Mouse (Mus musculus) forebrain, embryonic 10.5 days (tissue): ENCODE results near the gene 4930467E23Rik. TPM values are rescaled to one million over a fixed set of nuclear protein-coding genes. Genes with fewer than 3 reads are reported as not detected.
"Not testable (repeated sequence)": the region's sequence is repeated elsewhere in the genome, so short reads cannot be mapped to it uniquely, and the experiment has no call there.

Experiments
- DNase-seq: peaks from one replicate; pipeline ENCODE4 v3.0.0-alpha.2; 2017; ENCODE audit warnings: low spot score; ENCODE audit errors: extremely low spot score
- H3K27ac ChIP-seq: fragments of 300-500 bp; sonication (generic); 2 replicates; pipeline ENCODE4 v1.5.1; 2016; ENCODE audit warnings: mild to moderate bottlenecking
- H3K27me3 ChIP-seq: fragments of 300-500 bp; sonication (generic); 2 replicates; pipeline ENCODE4 v1.6.1; 2016; ENCODE audit warnings: mild to moderate bottlenecking; ENCODE audit not compliant: poor library complexity, severe bottlenecking
- H3K36me3 ChIP-seq: fragments of 300-500 bp; sonication (generic); replicated peaks from 2 replicates; pipeline ENCODE4 v1.6.1; 2016; ENCODE audit warnings: mild to moderate bottlenecking, moderate library complexity
- H3K4me1 ChIP-seq: fragments of 300-500 bp; sonication (generic); 2 replicates; pipeline ENCODE4 v1.6.1; 2016
- H3K4me3 ChIP-seq: fragments of 300-500 bp; sonication (generic); 2 replicates; pipeline ENCODE4 v1.5.1; 2016; ENCODE audit warnings: mild to moderate bottlenecking, moderate library complexity
- H3K9me3 ChIP-seq: fragments of 300-500 bp; sonication (generic); 2 replicates; pipeline ENCODE4 v1.6.1; 2016; ENCODE audit warnings: mild to moderate bottlenecking, moderate library complexity
- WGBS: fragments of 180-500 bp; shearing (Covaris S2); methylation state at CpG from one replicate; pipeline ENCODE4 v1.1.7; 2016; 5-methylcytosine and 5-hydroxymethylcytosine counted together
- polyA plus RNA-seq: library from polyadenylated mRNA; unstranded; fragments of >200 nt; fragmentation: Nextera tagmentation; extraction: Ambion mirVana; gene quantifications from 2 replicates; pipeline ENCODE4 v1.2.1, GENCODE M21; 2016

Gene 4930467E23Rik
- polyA plus RNA-seq, 1 experiment from 2014 or later, result not detected

DNA sequence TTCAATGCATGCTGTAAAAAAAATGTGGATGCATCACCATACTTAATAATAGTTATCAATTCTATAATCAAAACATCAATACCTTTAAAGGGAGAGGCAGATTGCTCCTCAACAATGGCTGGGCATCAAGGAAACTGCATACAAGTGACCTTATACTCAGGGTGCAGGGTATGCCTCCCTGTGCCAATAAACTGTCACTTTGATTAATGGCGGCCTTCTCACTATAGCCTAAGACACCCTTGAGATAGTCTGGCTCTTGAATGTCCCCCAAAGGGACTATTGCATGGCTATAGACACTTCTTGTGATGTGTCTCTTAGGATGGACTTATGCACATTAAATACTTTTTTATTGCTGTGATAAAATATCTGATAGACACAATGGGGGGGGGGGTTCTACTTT lies 48.8 kb downstream of the 4930467E23Rik start:
- not testable (repeated sequence) for H3K27ac ChIP-seq, H3K36me3 ChIP-seq, H3K4me3 ChIP-seq, H3K4me1 ChIP-seq, H3K27me3 ChIP-seq, DNase-seq
- peaks cover 25% of the 10 kb centered on the region for H3K9me3 ChIP-seq
- 54% methylated on average over 1 of the region's 1 CpGs for WGBS

DNA sequence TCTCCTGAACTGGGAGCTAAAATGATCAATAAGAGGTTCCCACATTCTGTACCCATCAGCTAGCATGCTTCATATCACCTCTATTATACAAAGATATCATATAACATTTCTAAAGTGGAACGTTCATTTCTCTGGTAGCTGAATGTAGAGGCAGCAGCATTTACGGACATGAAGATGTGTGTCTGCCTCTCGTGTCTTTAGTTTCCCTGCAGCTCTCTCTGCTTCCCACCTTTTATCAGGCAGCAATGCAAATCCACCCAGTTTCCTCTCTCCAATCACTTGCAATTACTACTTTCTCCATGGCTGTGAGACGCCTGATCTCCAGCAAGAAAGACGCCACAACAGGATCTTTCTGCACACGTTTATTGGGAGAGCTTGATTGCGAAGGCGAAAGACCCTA lies 49.5 kb downstream of the 4930467E23Rik start:
- H3K4me3 ChIP-seq, H3K4me1 ChIP-seq, H3K27ac ChIP-seq, H3K36me3 ChIP-seq, DNase-seq, H3K27me3 ChIP-seq: not testable (repeated sequence)
- 90% methylated on average over 8 of the region's 8 CpGs for WGBS
- peaks cover 31% of the 10 kb centered on the region for H3K9me3 ChIP-seq

DNA sequence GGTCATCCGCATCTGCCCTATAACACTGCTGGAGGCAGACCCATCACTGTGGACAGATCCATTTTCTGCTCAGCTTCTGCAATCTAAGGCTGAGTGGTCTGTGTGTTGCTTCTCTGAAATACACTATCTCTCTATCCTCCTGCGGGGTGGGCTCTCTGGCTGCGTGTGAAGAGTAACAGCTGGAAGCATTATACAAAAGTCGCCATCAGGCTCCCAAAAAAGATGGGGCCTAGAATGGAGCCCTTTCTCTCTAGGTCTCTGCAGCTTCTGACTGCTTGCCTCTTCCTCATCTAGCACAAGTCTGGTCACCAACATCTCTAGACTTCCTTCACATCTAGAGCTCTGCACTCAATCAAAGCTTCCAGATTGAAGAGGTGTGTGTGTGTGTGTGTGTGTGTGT lies 50.8 kb downstream of the 4930467E23Rik start:
- peaks cover 36% of the 10 kb centered on the region for H3K9me3 ChIP-seq
- not testable (repeated sequence) for H3K27ac ChIP-seq, H3K4me1 ChIP-seq, DNase-seq, H3K4me3 ChIP-seq, H3K27me3 ChIP-seq, H3K36me3 ChIP-seq
- 95% methylated on average over 4 of the region's 4 CpGs for WGBS

DNA sequence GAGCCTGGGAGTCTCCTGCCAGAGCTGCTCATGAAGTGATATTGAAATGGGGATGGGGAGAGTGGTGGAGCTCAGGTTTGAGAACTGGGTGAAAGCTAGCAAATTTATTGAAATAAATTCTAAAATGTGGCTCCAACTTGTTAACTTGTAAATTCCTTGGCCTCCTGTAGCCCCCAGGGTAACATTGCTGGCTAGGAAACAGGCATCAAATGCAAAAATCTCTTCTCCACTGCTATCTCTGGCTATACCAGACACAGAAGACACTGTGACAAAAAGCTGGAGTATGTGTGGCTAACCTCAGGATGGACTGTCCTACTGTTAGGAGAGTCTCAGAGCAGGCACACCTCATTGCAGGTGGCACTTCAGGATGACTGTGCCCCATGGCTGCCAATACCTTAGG lies 51.3 kb downstream of the 4930467E23Rik start:
- not testable (repeated sequence) for DNase-seq, H3K4me1 ChIP-seq, H3K27me3 ChIP-seq, H3K27ac ChIP-seq, H3K36me3 ChIP-seq, H3K4me3 ChIP-seq
- H3K9me3 ChIP-seq, result peaks cover 36% of the 10 kb centered on the region

DNA sequence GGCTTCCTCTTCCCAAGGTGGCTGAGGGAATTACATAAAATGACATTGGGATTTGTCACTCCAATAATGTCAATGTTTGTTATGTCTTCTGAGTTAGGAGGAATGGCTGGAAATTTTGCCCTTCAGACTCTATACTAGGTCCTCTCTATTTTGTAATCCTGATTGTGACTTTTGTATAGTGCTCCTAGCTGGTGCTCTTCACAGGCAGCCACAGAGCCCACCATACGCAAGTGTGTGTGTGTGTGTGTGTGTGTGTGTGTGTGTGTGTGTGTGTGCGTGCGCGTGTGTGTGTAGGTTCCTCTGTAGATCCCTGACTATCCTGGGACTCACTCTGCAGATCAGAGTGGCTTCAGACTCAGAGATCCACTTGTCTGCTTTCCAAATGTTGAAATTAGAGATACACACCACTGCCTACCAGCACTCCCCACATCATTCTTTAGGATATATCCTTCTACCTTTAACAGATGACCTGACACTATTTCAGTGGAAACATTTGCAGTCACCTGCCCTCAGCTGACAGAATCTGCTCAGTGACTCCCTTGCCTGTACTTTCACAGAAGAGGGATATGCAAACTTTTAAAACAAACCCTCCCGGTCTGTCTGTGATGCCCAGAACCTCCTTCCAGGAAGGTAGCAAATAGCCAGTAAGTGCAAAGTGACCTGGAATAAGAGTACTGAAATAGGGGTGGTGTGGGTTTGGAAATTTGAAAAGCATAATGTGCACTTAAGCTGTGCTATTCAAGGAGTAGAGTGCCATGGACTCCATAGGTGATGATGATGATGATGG lies 52.1 kb downstream of the 4930467E23Rik start:
- H3K4me3 ChIP-seq, DNase-seq, H3K27ac ChIP-seq, H3K36me3 ChIP-seq, H3K4me1 ChIP-seq, H3K27me3 ChIP-seq: not testable (repeated sequence)
- peaks cover 36% of the 10 kb centered on the region for H3K9me3 ChIP-seq
- WGBS, result 90% methylated on average over 5 of the region's 5 CpGs

DNA sequence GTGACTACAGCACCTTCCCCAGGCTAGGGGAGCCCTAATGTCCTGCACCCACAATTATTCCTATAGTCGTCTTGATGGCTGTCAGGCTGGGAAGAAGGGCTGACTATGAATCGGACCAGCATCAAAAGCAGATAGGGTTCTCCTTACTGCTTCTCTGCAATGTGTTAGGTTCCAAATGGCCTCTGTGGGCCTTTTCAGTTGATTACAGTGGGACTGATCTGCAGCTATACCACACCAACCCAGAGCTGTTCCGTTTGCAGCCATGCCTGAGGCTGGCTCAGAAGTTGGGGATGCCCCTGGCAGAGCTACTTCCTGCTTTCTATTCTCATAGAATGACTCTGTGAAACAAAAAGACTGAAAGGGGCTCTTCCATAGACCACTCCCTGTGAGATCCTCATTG lies 53.4 kb downstream of the 4930467E23Rik start:
- H3K4me3 ChIP-seq, result not testable (repeated sequence)
- WGBS, result 88% methylated on average over 3 of the region's 3 CpGs

DNA sequence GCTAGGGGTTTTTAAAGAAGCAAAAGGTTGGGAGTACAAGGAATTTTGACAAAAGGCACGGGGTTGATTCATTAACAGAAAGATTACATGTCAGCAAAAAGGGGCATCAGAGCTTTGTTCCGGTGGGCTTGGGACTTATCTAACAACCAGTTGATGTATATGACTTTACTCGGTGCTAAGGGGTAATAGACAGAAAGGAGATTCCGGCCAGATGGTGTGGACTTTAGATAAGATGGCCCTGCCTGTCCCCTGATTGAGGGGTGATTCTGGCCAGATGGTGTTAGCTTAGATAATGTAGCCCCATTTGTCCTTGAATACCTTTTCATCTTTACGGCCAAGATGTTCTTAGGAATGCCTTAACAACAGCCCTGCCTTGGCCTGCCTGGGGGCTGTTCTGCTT lies 54.5 kb downstream of the 4930467E23Rik start:
- H3K9me3 ChIP-seq, result peaks cover 25% of the 10 kb centered on the region
- not testable (repeated sequence) for H3K36me3 ChIP-seq, H3K4me3 ChIP-seq, H3K4me1 ChIP-seq, DNase-seq, H3K27me3 ChIP-seq, H3K27ac ChIP-seq
- 89% methylated on average over 1 of the region's 5 CpGs for WGBS

More for the DNA sequence above, 53.4 kb downstream of the 4930467E23Rik start:
- not testable (repeated sequence) for H3K27ac ChIP-seq, H3K4me1 ChIP-seq, H3K36me3 ChIP-seq, DNase-seq, H3K27me3 ChIP-seq
- peaks cover 27% of the 10 kb centered on the region for H3K9me3 ChIP-seq

DNA sequence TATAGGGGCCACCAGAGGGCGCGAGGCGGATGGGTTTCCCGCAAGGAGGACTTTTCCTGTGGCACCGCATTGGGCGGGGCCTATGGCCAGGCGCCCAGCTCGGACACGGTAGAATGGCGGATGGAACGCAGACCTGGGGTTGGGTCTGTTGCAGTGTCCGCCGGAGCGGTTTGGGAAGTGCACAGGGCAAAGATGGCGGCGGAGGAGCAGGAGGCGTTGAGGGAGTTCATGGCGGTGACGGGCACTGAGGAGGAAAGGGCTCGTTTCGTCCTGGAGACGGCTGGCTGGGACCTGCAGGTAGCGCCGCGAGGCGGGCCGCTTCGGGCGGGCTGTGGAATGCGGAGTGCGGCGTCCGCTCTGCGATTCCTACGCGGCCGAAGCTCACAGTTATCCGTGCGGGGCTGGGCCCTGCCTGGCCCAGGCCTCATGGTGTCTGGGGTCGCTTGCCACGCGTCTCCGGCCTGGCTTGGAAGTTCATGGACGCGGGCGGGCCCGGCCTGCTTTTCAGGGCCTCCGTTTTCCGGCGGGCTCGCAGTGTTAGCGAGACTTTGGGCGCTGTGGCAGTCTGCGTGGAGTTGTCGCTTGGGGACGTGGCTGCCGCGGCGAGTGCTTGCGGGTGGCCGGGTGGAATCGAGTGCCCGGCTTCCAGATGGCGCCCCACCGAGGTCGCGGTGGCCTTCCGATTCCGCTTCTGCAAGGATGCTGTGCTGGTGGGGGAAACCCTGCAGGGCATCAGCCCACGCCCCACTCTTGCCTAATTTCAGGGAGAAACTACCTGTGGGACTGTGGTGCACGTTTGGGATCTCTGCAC lies 55.4 kb downstream of the 4930467E23Rik start:
- H3K27ac ChIP-seq, result peak overlapping the region; percentile 91
- peak; percentile 90 for DNase-seq
- peaks cover 19% of the 10 kb centered on the region for H3K9me3 ChIP-seq
- H3K27me3 ChIP-seq, H3K4me1 ChIP-seq, H3K36me3 ChIP-seq: not testable (repeated sequence)
- WGBS, result 18% methylated on average over 71 of the region's 71 CpGs
- H3K4me3 ChIP-seq, result peak overlapping the region; percentile 58

DNA sequence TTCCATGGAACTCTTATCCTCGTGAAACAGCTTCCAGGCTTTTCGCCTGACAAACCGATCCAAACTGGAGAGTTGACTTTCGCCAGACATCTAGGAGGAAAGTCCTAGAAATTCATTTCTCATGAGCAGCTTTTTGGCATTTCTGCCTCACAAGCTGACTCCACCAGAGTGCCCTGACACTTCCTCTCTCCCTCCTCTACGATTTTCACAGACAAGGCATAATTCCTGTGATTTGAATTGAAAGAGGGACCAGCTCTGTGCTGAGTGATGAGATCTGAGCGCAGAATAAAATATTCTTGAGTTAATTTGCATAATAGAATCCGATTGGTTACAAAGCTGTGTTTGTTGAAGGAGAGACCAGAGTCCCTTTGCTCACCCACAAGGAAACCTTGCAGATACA lies 63.3 kb downstream of the 4930467E23Rik start:
- not testable (repeated sequence) for H3K4me3 ChIP-seq, H3K36me3 ChIP-seq, H3K27me3 ChIP-seq, H3K4me1 ChIP-seq, H3K27ac ChIP-seq, DNase-seq
- H3K9me3 ChIP-seq, result peaks cover 11% of the 10 kb centered on the region
- WGBS, result 79% methylated on average over 7 of the region's 7 CpGs

Other genes with a start within 250 kb of the 4930467E23Rik start
- not detected in 2 replicates for gene Defb7, start 234.5 kb upstream of the 4930467E23Rik start, polyA plus RNA-seq
- not detected in 2 replicates for gene Gm31371, start 173.8 kb downstream of the 4930467E23Rik start, polyA plus RNA-seq